Comparison of ENCODE assay signal across 19 mouse cellular contexts in genomic region chr1:143053599-143053998, GRCm38 (mm10).
A peak's percentile ranks its signal among the peaks of the same experiment; 100 is the strongest.
DNase-seq lines count a peak whose midpoint lies in the region; ATAC-seq lines count a peak whose summit lies in the region.
"Had no signal": no experiment of that assay in that cellular context is flagged by ENCODE, and none has a peak within 500 bp of the region (broad histone marks: within the 10 kb centered on the region; RNA-seq: fewer than 3 reads in every experiment).

No protein-coding gene starts in this region.

- no peak overlapping the region for H3K27ac ChIP-seq in hindbrain, embryonic 16.5 days (ENCODE audit: low read depth, low read length)
- no peak overlapping the region for H3K27ac ChIP-seq in hindbrain, embryonic 11.5 days (ENCODE audit: low read depth, low read length)
- H3K27ac ChIP-seq: embryonic facial prominence, embryonic 10.5 days; limb, embryonic 12.5 days; liver, embryonic 13.5 days; midbrain, embryonic 15.5 days had no signal

- no peak for DNase-seq in hindbrain, embryonic 11.5 days (ENCODE audit: low spot score)
- peak; percentile 20 to 35 for DNase-seq in frontal cortex, postnatal 10 days (ENCODE audit: low spot score in 2 of 2)
- DNase-seq in layer of hippocampus, adult 8-10 months (ENCODE audit: low spot score in 2 of 2) = peak; percentile 42 to 45
- peak; percentile 11 to 37 for DNase-seq in left cerebral cortex, postnatal 10 days (ENCODE audit: extremely low spot score in 1 of 2, low spot score in 2 of 2)
- DNase-seq in kidney, adult 9 months = no peak
- DNase-seq in gastrocnemius, adult 8-10 months (ENCODE audit: low spot score in 2 of 2) = no peak
- DNase-seq: cerebellum, postnatal 36 days; heart, adult 11 months; heart, postnatal 4 days; kidney, adult 8-10 months; kidney, postnatal 36 days; liver, embryonic 13.5 days; thymus, postnatal 25 days had no signal

- no peak overlapping the region for H3K4me3 ChIP-seq in hindbrain, embryonic 16.5 days (ENCODE audit: low read length)
- no peak overlapping the region for H3K4me3 ChIP-seq in hindbrain, embryonic 11.5 days (ENCODE audit: low read depth, low read length)
- H3K4me3 ChIP-seq: embryonic facial prominence, embryonic 10.5 days; limb, embryonic 12.5 days; liver, embryonic 13.5 days; midbrain, embryonic 15.5 days had no signal

- H3K9ac ChIP-seq in hindbrain, embryonic 16.5 days (ENCODE audit: low read depth, low read length) = no peak overlapping the region
- H3K9ac ChIP-seq in hindbrain, embryonic 11.5 days (ENCODE audit: low read depth, low read length) = no peak overlapping the region
- H3K9ac ChIP-seq: limb, embryonic 12.5 days; liver, embryonic 13.5 days; midbrain, embryonic 15.5 days had no signal

- H3K36me3 ChIP-seq in hindbrain, embryonic 16.5 days (ENCODE audit: control insufficient read depth, insufficient read depth, low read length) = no peaks in the 10 kb centered on the region
- no peaks in the 10 kb centered on the region for H3K36me3 ChIP-seq in hindbrain, embryonic 11.5 days (ENCODE audit: control insufficient read depth, insufficient read depth, low read length)
- H3K36me3 ChIP-seq: embryonic facial prominence, embryonic 10.5 days; limb, embryonic 12.5 days; liver, embryonic 13.5 days; midbrain, embryonic 15.5 days had no signal

- whole genome bisulfite sequencing in hindbrain, embryonic 16.5 days = 90% methylated on average over 2 of the region's 2 CpGs
- 89% methylated on average over 2 of the region's 2 CpGs for WGBS in hindbrain, embryonic 11.5 days

- intact Hi-C loops in left cerebral cortex, postnatal 10 days (cut with DNase I) = no loop called here

- no peaks in the 10 kb centered on the region for H3K27me3 ChIP-seq in hindbrain, embryonic 16.5 days (replicated peaks; ENCODE audit: control insufficient read depth, insufficient read depth, low read length)
- no peaks in the 10 kb centered on the region for H3K27me3 ChIP-seq in hindbrain, embryonic 11.5 days (ENCODE audit: control insufficient read depth, insufficient read depth, low read length)
- H3K27me3 ChIP-seq: limb, embryonic 12.5 days; liver, embryonic 13.5 days; midbrain, embryonic 15.5 days had no signal

- no peaks in the 10 kb centered on the region for H3K9me3 ChIP-seq in hindbrain, embryonic 16.5 days (ENCODE audit: control insufficient read depth, low read length)
- H3K9me3 ChIP-seq in hindbrain, embryonic 11.5 days (ENCODE audit: control insufficient read depth, low read length) = no peaks in the 10 kb centered on the region
- H3K9me3 ChIP-seq: embryonic facial prominence, embryonic 10.5 days; limb, embryonic 12.5 days; liver, embryonic 13.5 days; midbrain, embryonic 15.5 days had no signal

- no peaks in the 10 kb centered on the region for H3K4me1 ChIP-seq in hindbrain, embryonic 16.5 days (ENCODE audit: control insufficient read depth, insufficient read depth, low read depth, low read length)
- H3K4me1 ChIP-seq in hindbrain, embryonic 11.5 days (replicated peaks; ENCODE audit: control insufficient read depth, insufficient read depth, low read length) = no peaks in the 10 kb centered on the region
- H3K4me1 ChIP-seq: embryonic facial prominence, embryonic 10.5 days; limb, embryonic 12.5 days; liver, embryonic 13.5 days; midbrain, embryonic 15.5 days had no signal

- ATAC-seq in hindbrain, embryonic 16.5 days = peak; percentile 27; the same call in 1 of the 2 replicates
- ATAC-seq in hindbrain, embryonic 11.5 days (ENCODE audit: low FRiP score) = no peak
- no peak for ATAC-seq in CD4-positive, CD25-positive, alpha-beta regulatory T cell, adult 4 months
- ATAC-seq: inflammation-experienced regulatory T-cells, adult 6 months; midbrain, embryonic 15.5 days had no signal

- H3K4me2 ChIP-seq in hindbrain, embryonic 16.5 days (ENCODE audit: low read length) = no peak overlapping the region
- H3K4me2 ChIP-seq in hindbrain, embryonic 11.5 days (replicated peaks; ENCODE audit: low read depth, low read length) = no peak overlapping the region
- H3K4me2 ChIP-seq: limb, embryonic 12.5 days; liver, embryonic 13.5 days; midbrain, embryonic 15.5 days had no signal

Comparison
In these comparisons a context has a peak if more than half of its experiments do, and no peak if none do; other contexts are left out.
1. DNase-seq: peak in frontal cortex, postnatal 10 days (2 of 2), layer of hippocampus, adult 8-10 months (2 of 2) and left cerebral cortex, postnatal 10 days (2 of 2); none in hindbrain, embryonic 11.5 days (single experiment), kidney, adult 9 months (single experiment) and gastrocnemius, adult 8-10 months (0 of 2).